Mouse (Mus musculus) gastrocnemius, adult 2 months (tissue): ENCODE results near the gene Tsc22d4. TPM values are rescaled to one million over a fixed set of nuclear protein-coding genes. Genes with fewer than 3 reads are reported as not detected.
A peak's percentile ranks its signal among the peaks of the same experiment; 100 is the strongest.

ENCODE experiments used
- DNase-seq: peaks from one replicate; pipeline ENCODE4 v3.0.0; 2022
- H3K27ac ChIP-seq: fragments of 200-600 bp; 2 replicates; pipeline ENCODE4 v1.8.1; 2022; ENCODE audit warnings: mild to moderate bottlenecking
- H3K4me3 ChIP-seq: fragments of 200-600 bp; 2 replicates; pipeline ENCODE4 v1.8.1; 2022; ENCODE audit warnings: mild to moderate bottlenecking, moderate library complexity
- CTCF ChIP-seq: fragments of 200-600 bp; IDR thresholded peaks from 2 replicates; pipeline ENCODE4 v1.8.1; 2022; ENCODE audit warnings: antibody characterized with exemption, mild to moderate bottlenecking, moderate library complexity
- intact Hi-C: fragments of 180-260 bp; cut with DNase I; formaldehyde crosslinking; loops from one replicate; pipeline ENCODE4 v1.15.1; 2025
- total RNA-seq, 2 experiments: library from RNA; stranded (reverse); gene quantifications; 2 replicates each; pipeline ENCODE4 v1.2.3; 2021

Gene Tsc22d4
- total RNA-seq, 2 experiments from 2014 or later: 43.5 to 58.6 TPM

- Histone ChIP-seq H3K27ac (peak within 1 kb of the TSS; percentile 98), H3K4me3 (peak within 1 kb of the TSS; percentile 89)
- intact Hi-C loops: loop anchor here (10.0 kb wide), 2 partner anchors 387 to 443 kb away; partner anchors contain the start of genes Ap4m1 and Mcm7
- TF ChIP-seq CTCF: peak; percentile 79
- peak; percentile 96 for DNase-seq
These were observed 41.8 kb downstream of the Tsc22d4 start, which contains the start of the genes Mepce and Zcwpw1 for GRCm38 (mm10) chr5:137787151-137787928. TSS of gene Mepce (minus strand) at chr5:137787655. TSS of gene Zcwpw1 (plus strand) at chr5:137787798.

- Histone ChIP-seq H3K27ac (no peak overlapping the region), H3K4me3 (peak overlapping the region; percentile 89)
- intact Hi-C loops: loop anchor here (10.0 kb wide), 2 partner anchors 387 to 443 kb away; partner anchors contain the start of genes Ap4m1 and Mcm7
- peak; percentile 51 for DNase-seq
- TF ChIP-seq CTCF: no peak
These were observed 42.6 kb downstream of the Tsc22d4 start for GRCm38 (mm10) chr5:137788171-137788570.

GRCm38 (mm10) chr5:137788946-137789531 is 43.5 kb downstream of the Tsc22d4 start:
- DNase-seq: no peak
- no peak for TF ChIP-seq CTCF
- Histone ChIP-seq H3K4me3 (no peak overlapping the region), H3K27ac (no peak overlapping the region)
- intact Hi-C loops: loop anchor here (10.0 kb wide), 2 partner anchors 386 to 444 kb away; partner anchors contain the start of genes Ap4m1 and Mcm7

- TF ChIP-seq CTCF: peak; percentile 52
- intact Hi-C loops: no loop called here
These were observed 46.0 kb downstream of the Tsc22d4 start for GRCm38 (mm10) chr5:137791553-137791952.

GRCm38 (mm10) chr5:137796606-137797005 is 51.1 kb downstream of the Tsc22d4 start:
- no peak overlapping the region for H3K4me3 ChIP-seq
- no peak overlapping the region for H3K27ac ChIP-seq
- DNase-seq: no peak
- TF ChIP-seq CTCF: no peak
- intact Hi-C loops: no loop called here

More at GRCm38 (mm10) chr5:137791553-137791952, 46.0 kb downstream of the Tsc22d4 start:
- DNase-seq: no peak
- H3K4me3 ChIP-seq: no peak overlapping the region
- no peak overlapping the region for H3K27ac ChIP-seq

- Histone ChIP-seq H3K27ac (no peak overlapping the region), H3K4me3 (no peak overlapping the region)
- TF ChIP-seq CTCF: no peak
- intact Hi-C loops: no loop called here
- DNase-seq: no peak
These were observed 55.4 kb downstream of the Tsc22d4 start for GRCm38 (mm10) chr5:137800917-137801316.

GRCm38 (mm10) chr5:137806158-137806557 is 60.6 kb downstream of the Tsc22d4 start:
- no peak for TF ChIP-seq CTCF
- Histone ChIP-seq H3K27ac (no peak overlapping the region), H3K4me3 (no peak overlapping the region)
- intact Hi-C loops: no loop called here
- DNase-seq: no peak

GRCm38 (mm10) chr5:137808316-137808715 is 62.8 kb downstream of the Tsc22d4 start:
- no peak for TF ChIP-seq CTCF
- intact Hi-C loops: no loop called here
- no peak overlapping the region for H3K27ac ChIP-seq
- H3K4me3 ChIP-seq: no peak overlapping the region
- DNase-seq: no peak

GRCm38 (mm10) chr5:137817466-137818222 is 72.1 kb downstream of the Tsc22d4 start:
- intact Hi-C loops: no loop called here
- DNase-seq: no peak
- TF ChIP-seq CTCF: no peak
- Histone ChIP-seq H3K4me3 (no peak overlapping the region), H3K27ac (no peak overlapping the region)

Other genes with a start within 250 kb of the Tsc22d4 start
- gene Pop7, start 243.2 kb upstream of the Tsc22d4 start, total RNA-seq: 10 to 100 TPM; 11.3 to 11.4 TPM
- gene Gigyf1, start 227.2 kb upstream of the Tsc22d4 start, total RNA-seq: 10 to 100 TPM; 20.9 to 24.7 TPM
- gene Epo, start 212.5 kb upstream of the Tsc22d4 start, total RNA-seq: not detected
- gene Gnb2, start 212.2 kb upstream of the Tsc22d4 start, total RNA-seq: 100 to 1,000 TPM; 118 to 148 TPM
- not detected for gene Actl6b, start 192.2 kb upstream of the Tsc22d4 start, total RNA-seq
- not detected for gene Tfr2, start 175.9 kb upstream of the Tsc22d4 start, total RNA-seq
- gene Mospd3, start 144.7 kb upstream of the Tsc22d4 start, total RNA-seq: 10 to 100 TPM in 1 of 2 experiments, 1 to 10 TPM in 1; 9.8 to 12.2 TPM
- gene Pcolce, start 131.9 kb upstream of the Tsc22d4 start, total RNA-seq: 10 to 100 TPM; 30.9 to 76.1 TPM
- gene Fbxo24, start 116.7 kb upstream of the Tsc22d4 start, total RNA-seq: under 1 TPM; 0.15 to 0.28 TPM
- gene Lrch4, start 116.6 kb upstream of the Tsc22d4 start, total RNA-seq: 10 to 100 TPM; 15.6 to 17.1 TPM
- 1 to 10 TPM; 2.9 to 3.3 TPM for gene Gm20605, start 116.6 kb upstream of the Tsc22d4 start, total RNA-seq
- 1 to 10 TPM; 1.6 to 4.2 TPM for gene Sap25, start 104.4 kb upstream of the Tsc22d4 start, total RNA-seq
- gene Irs3, start 100.0 kb upstream of the Tsc22d4 start, total RNA-seq: under 1 TPM; 0.26 to 0.78 TPM
- gene Agfg2, start 61.0 kb upstream of the Tsc22d4 start, total RNA-seq: 10 to 100 TPM in 1 of 2 experiments, 1 to 10 TPM in 1; 3.3 to 10.3 TPM
- under 1 TPM; 0.05 to 0.45 TPM for gene Nyap1, start 4.1 kb upstream of the Tsc22d4 start, total RNA-seq
- gene Ppp1r35, start 33.1 kb downstream of the Tsc22d4 start, total RNA-seq: 1 to 10 TPM; 5.4 to 6.9 TPM
- gene Mepce, start 41.9 kb downstream of the Tsc22d4 start, total RNA-seq: 10 to 100 TPM; 22.4 to 26.2 TPM
- under 1 TPM; 0.20 to 0.39 TPM for gene Zcwpw1, start 42.1 kb downstream of the Tsc22d4 start, total RNA-seq
- under 1 TPM in 1 of 2 experiments, not detected in 1; 0.20 TPM for gene Pilra, start 90.6 kb downstream of the Tsc22d4 start, total RNA-seq
- gene Pilrb1, start 112.4 kb downstream of the Tsc22d4 start, total RNA-seq: under 1 TPM in 1 of 2 experiments, not detected in 1; 0.42 TPM
- gene Pilrb2, start 126.1 kb downstream of the Tsc22d4 start, total RNA-seq: under 1 TPM in 1 of 2 experiments, not detected in 1; 0.33 TPM
- gene Cyp3a13, start 175.9 kb downstream of the Tsc22d4 start, total RNA-seq: not detected
- under 1 TPM; 0.31 to 0.51 TPM for gene Gjc3, start 217.4 kb downstream of the Tsc22d4 start, total RNA-seq
- not detected for gene Azgp1, start 235.8 kb downstream of the Tsc22d4 start, total RNA-seq